Mouse (Mus musculus) liver, postnatal 0 days (tissue): ENCODE measurements at regions not wholly inside any gene's neighbourhood (a gene's known extent, or its start where the extent isn't known, plus 50 kb on each side); places are given as distances from the start of the nearest gene placed in this dataset.

Source experiments
- ATAC-seq: fragments of 200-750 bp; cut with Nextera tagmentation; 2 replicates; pipeline ENCODE4 v1.8.0; 2017; ENCODE audit warnings: mild to moderate bottlenecking, moderate library complexity
- DNase-seq: peaks from one replicate; pipeline ENCODE4 v3.0.0-alpha.2; 2016
- H3K27ac ChIP-seq: fragments of 300-500 bp; sonication (generic); 2 replicates; pipeline ENCODE4 v1.5.1; 2014; ENCODE audit warnings: antibody characterized with exemption, moderate library complexity, mild to moderate bottlenecking, low read depth
- H3K27me3 ChIP-seq: fragments of 300-500 bp; sonication (generic); 2 replicates; pipeline ENCODE4 v1.6.1; 2014; ENCODE audit warnings: low read length, control low read depth, mixed read lengths; ENCODE audit not compliant: insufficient read depth
- H3K36me3 ChIP-seq: fragments of 300-500 bp; sonication (generic); replicated peaks from 2 replicates; pipeline ENCODE4 v1.6.1; 2014; ENCODE audit warnings: mild to moderate bottlenecking, control low read depth, low read length, moderate library complexity, mixed read lengths; ENCODE audit not compliant: insufficient read depth
- H3K4me1 ChIP-seq: fragments of 300-500 bp; sonication (generic); 2 replicates; pipeline ENCODE4 v1.6.1; 2014; ENCODE audit warnings: antibody characterized with exemption, mild to moderate bottlenecking, control low read depth; ENCODE audit not compliant: insufficient read depth
- H3K4me2 ChIP-seq: fragments of 300-500 bp; sonication (generic); 2 replicates; pipeline ENCODE4 v1.6.1; 2014; ENCODE audit warnings: low read depth, mild to moderate bottlenecking, low read length, moderate library complexity, mixed read lengths
- H3K4me3 ChIP-seq: fragments of 300-500 bp; sonication (generic); 2 replicates; pipeline ENCODE4 v1.5.1; 2014; ENCODE audit warnings: low read depth, low read length
- H3K9ac ChIP-seq: fragments of 300-500 bp; sonication (generic); replicated peaks from 2 replicates; pipeline ENCODE4 v1.6.1; 2014; ENCODE audit warnings: mild to moderate bottlenecking, moderate library complexity
- H3K9me3 ChIP-seq: fragments of 300-500 bp; sonication (generic); 2 replicates; pipeline ENCODE4 v1.6.1; 2016; ENCODE audit warnings: mild to moderate bottlenecking, control low read depth, low read length, mixed read lengths
- CTCF ChIP-seq: sonication (generic); IDR thresholded peaks from 2 replicates; pipeline ENCODE4 v1.5.1; 2016; ENCODE audit warnings: antibody characterized with exemption, low read depth
- EP300 ChIP-seq: IDR thresholded peaks from 2 replicates; pipeline ENCODE4 v1.6.1; 2016; ENCODE audit warnings: antibody characterized with exemption, low read depth, mild to moderate bottlenecking
- WGBS: fragments of 180-500 bp; shearing (Covaris S2); extraction: QIAGEN DNeasy Blood & Tissue Kit; methylation state at CpG from one replicate; pipeline ENCODE4 v1.1.7; 2014; ENCODE audit not compliant: insufficient replicate concordance; 5-methylcytosine and 5-hydroxymethylcytosine counted together

DNA sequence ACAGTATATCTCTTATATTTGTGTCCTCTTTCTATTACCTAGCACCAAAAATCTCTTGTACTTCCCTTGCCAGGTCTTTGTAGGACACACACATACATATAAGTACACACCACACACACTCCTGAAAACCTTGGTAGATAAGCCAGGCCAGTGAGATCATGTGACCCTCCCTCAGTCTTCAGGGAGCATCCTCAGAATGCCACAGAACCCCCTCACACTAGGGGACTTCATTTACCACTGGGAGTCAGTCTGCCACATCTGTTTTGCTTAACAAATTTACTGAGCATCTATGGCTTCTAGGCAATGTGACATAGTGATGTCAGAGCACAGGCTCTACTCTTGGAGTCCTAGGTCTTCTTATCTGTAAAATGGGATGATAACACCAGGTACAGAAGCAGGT, 67.3 kb upstream of the Haao start:
- no peaks in the 10 kb centered on the region for H3K36me3 ChIP-seq
- H3K4me2 ChIP-seq, result no peak overlapping the region
- TF ChIP-seq CTCF, result no peak
- no peak for TF ChIP-seq EP300
- no peaks in the 10 kb centered on the region for H3K27me3 ChIP-seq
- H3K4me1 ChIP-seq, result no peaks in the 10 kb centered on the region; the same call in 1 of the 2 replicates
- no peak overlapping the region for H3K27ac ChIP-seq
- ATAC-seq (no peak), DNase-seq (no peak)
- no peak overlapping the region for H3K4me3 ChIP-seq
- no peaks in the 10 kb centered on the region for H3K9me3 ChIP-seq
- no peak overlapping the region for H3K9ac ChIP-seq

GRCm38 (mm10) chr17:83914603-83915002, 66.8 kb upstream of the Haao start:
- Histone ChIP-seq H3K4me3 (no peak overlapping the region), H3K4me2 (no peak overlapping the region), H3K27me3 (no peaks in the 10 kb centered on the region), H3K9me3 (no peaks in the 10 kb centered on the region), H3K36me3 (no peaks in the 10 kb centered on the region), H3K27ac (no peak overlapping the region), H3K9ac (no peak overlapping the region), H3K4me1 (peaks cover 2% of the 10 kb centered on the region; the same call in 1 of the 2 replicates)
- no peak for TF ChIP-seq CTCF
- 56% methylated on average over 1 of the region's 1 CpGs for WGBS
- ATAC-seq, result no peak
- no peak for DNase-seq

- no peaks in the 10 kb centered on the region for H3K9me3 ChIP-seq
- ATAC-seq (no peak), DNase-seq (no peak)
- H3K4me2 ChIP-seq, result no peak overlapping the region
- H3K9ac ChIP-seq, result no peak overlapping the region
- no peak overlapping the region for H3K27ac ChIP-seq
- TF ChIP-seq CTCF (no peak), EP300 (no peak)
- no peak overlapping the region for H3K4me3 ChIP-seq
- WGBS, result 74% methylated on average over 13 of the region's 13 CpGs
- H3K4me1 ChIP-seq, result peaks cover 6% of the 10 kb centered on the region; the same call in 1 of the 2 replicates
- no peaks in the 10 kb centered on the region for H3K27me3 ChIP-seq
- H3K36me3 ChIP-seq, result no peaks in the 10 kb centered on the region
These were observed 66.1 kb upstream of the Haao start for GRCm38 (mm10) chr17:83913711-83914415.

DNA sequence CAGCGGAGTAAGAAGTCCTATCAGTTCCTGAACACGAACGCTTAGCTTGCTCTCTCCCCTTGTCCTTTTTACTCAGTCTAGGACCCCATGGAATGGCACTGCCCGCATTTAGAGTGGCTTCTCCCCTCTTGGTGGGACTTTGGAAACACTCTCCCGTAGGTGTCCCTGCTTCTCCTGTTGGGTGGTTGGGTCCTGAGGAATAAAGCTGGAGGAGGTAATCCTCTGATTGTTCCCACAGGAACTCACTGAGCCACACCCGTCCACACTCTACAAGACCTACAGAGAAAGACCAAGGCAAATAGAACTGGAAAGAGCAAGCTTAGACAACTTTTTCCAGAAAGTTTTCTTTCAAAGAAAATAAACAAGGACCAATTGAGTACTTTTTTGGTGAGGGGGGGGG, 64.7 kb upstream of the Haao start:
- DNase-seq (no peak), ATAC-seq (no peak)
- H3K4me3 ChIP-seq, result no peak overlapping the region
- no peaks in the 10 kb centered on the region for H3K36me3 ChIP-seq
- H3K27me3 ChIP-seq, result no peaks in the 10 kb centered on the region
- H3K4me2 ChIP-seq, result no peak overlapping the region
- WGBS, result 71% methylated on average over 6 of the region's 6 CpGs
- TF ChIP-seq CTCF, result no peak
- TF ChIP-seq EP300, result no peak
- H3K27ac ChIP-seq, result no peak overlapping the region
- no peak overlapping the region for H3K9ac ChIP-seq
- H3K4me1 ChIP-seq, result peaks cover 6% of the 10 kb centered on the region; the same call in 1 of the 2 replicates
- H3K9me3 ChIP-seq, result no peaks in the 10 kb centered on the region

DNA sequence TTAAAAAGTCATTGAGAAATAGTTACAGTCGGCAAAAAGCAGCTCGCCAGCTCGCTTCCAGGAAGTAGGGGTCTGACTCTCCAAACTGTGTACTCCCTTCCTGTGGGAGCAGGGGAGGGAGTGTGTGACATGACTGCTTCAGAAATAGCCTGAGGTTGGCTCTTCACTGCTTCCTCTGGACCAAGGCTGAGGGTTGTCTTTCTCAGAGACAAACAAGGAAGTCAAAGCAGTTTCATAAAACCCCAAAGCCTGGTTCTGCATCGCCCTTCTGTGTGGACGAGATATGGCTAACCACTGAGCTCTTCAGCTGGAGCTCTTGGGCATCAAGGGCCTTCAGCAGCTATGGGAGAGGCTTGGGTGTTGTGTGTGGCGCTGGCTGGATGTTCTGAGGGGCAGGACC, 61.0 kb upstream of the Haao start:
- Histone ChIP-seq H3K9me3 (no peaks in the 10 kb centered on the region), H3K27ac (no peak overlapping the region), H3K4me1 (peaks cover 6% of the 10 kb centered on the region; the same call in 1 of the 2 replicates), H3K4me3 (no peak overlapping the region), H3K9ac (no peak overlapping the region), H3K27me3 (no peaks in the 10 kb centered on the region), H3K4me2 (no peak overlapping the region), H3K36me3 (no peaks in the 10 kb centered on the region)
- 30% methylated on average over 6 of the region's 6 CpGs for WGBS
- TF ChIP-seq EP300, result no peak
- no peak for TF ChIP-seq CTCF
- ATAC-seq (no peak), DNase-seq (no peak)

GRCm38 (mm10) chr17:83907538-83907937, 59.8 kb upstream of the Haao start:
- Histone ChIP-seq H3K9me3 (no peaks in the 10 kb centered on the region), H3K36me3 (no peaks in the 10 kb centered on the region), H3K4me3 (no peak overlapping the region), H3K9ac (no peak overlapping the region), H3K4me1 (peaks cover 6% of the 10 kb centered on the region; the same call in 1 of the 2 replicates), H3K27me3 (no peaks in the 10 kb centered on the region), H3K4me2 (no peak overlapping the region), H3K27ac (no peak overlapping the region)
- DNase-seq (no peak), ATAC-seq (no peak)
- WGBS, result 54% methylated on average over 3 of the region's 3 CpGs
- TF ChIP-seq CTCF, result no peak
- peak; percentile 27; the same call in 1 of the 2 replicates for TF ChIP-seq EP300
